Comparison of ENCODE assay signal across 7 mouse cellular contexts in the genomic region with DNA sequence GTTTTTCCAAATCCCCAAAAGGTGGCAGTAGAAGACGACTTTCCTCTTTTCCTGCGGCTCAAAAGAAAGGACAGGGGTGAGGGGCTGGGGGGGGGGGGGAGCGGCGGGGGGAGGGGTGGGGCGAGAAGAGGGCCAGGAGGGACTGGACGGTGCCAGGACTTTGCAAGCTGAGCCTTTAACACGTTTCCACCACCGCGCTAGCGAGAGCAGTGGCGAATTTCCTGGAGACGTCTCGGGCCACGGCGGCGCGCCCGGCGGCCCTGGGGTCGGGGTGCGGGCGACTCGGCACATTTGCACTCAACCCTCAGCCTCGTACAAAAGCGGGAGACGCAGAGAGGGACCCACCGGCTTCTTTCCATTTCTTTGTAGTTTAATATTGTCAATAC.
A peak's percentile ranks its signal among the peaks of the same experiment; 100 is the strongest.
DNase-seq lines count a peak whose midpoint lies in the region; ATAC-seq and TF ChIP-seq lines count a peak whose summit lies in the region.

No protein-coding gene starts in this region.

- peak; percentile 82 for DNase-seq in MN1 (ENCODE audit: low spot score)
- peak; percentile 41 to 69 for DNase-seq in kidney, postnatal 36 days
- peak; percentile 67 for DNase-seq in lung, postnatal 36 days
- DNase-seq in right cerebral cortex, postnatal 14 days, result peak; percentile 25

- peak overlapping the region; percentile 86 for H3K4me2 ChIP-seq in embryonic facial prominence, embryonic 15.5 days (replicated peaks)
- peak overlapping the region; percentile 94 for H3K4me2 ChIP-seq in heart, embryonic 16.5 days (ENCODE audit: low read depth, low read length)

- peaks cover 30% of the 10 kb centered on the region for H3K27me3 ChIP-seq in embryonic facial prominence, embryonic 15.5 days
- peaks cover 3% of the 10 kb centered on the region; the same call in 1 of the 2 replicates for H3K27me3 ChIP-seq in heart, embryonic 16.5 days (ENCODE audit: control insufficient read depth, insufficient read depth, low read length)

- H3K36me3 ChIP-seq in embryonic facial prominence, embryonic 15.5 days, result no peaks in the 10 kb centered on the region
- H3K36me3 ChIP-seq in heart, embryonic 16.5 days (ENCODE audit: control insufficient read depth, insufficient read depth), result no peaks in the 10 kb centered on the region; the same call in 1 of the 2 replicates

- no peak for TF ChIP-seq CTCF in bone marrow, adult 2 months (IDR thresholded peaks at IDR 0.05; ENCODE audit: control insufficient read depth, insufficient read depth, low read length)

- H3K9me3 ChIP-seq in embryonic facial prominence, embryonic 15.5 days (replicated peaks), result no peaks in the 10 kb centered on the region
- H3K9me3 ChIP-seq in heart, embryonic 16.5 days (replicated peaks; ENCODE audit: control insufficient read depth, low read length), result no peaks in the 10 kb centered on the region

- no peak for TF ChIP-seq POLR2A in bone marrow, adult 2 months (IDR thresholded peaks at IDR 0.05; ENCODE audit: borderline replicate concordance, control insufficient read depth, low read depth, low read length)

- no peaks in the 10 kb centered on the region for H3K4me1 ChIP-seq in bone marrow, adult 2 months (ENCODE audit: control insufficient read depth, insufficient read depth, low read length)
- H3K4me1 ChIP-seq in embryonic facial prominence, embryonic 15.5 days, result peaks cover 30% of the 10 kb centered on the region
- H3K4me1 ChIP-seq in heart, embryonic 16.5 days (ENCODE audit: control insufficient read depth, insufficient read depth, low read length), result peaks cover 11% of the 10 kb centered on the region

- H3K9ac ChIP-seq in embryonic facial prominence, embryonic 15.5 days, result peak overlapping the region; percentile 48; the same call in 1 of the 2 replicates
- H3K9ac ChIP-seq in heart, embryonic 16.5 days (ENCODE audit: low read length), result peak overlapping the region; percentile 67

- no peak overlapping the region for H3K27ac ChIP-seq in bone marrow, adult 2 months (ENCODE audit: control insufficient read depth, insufficient read depth, low read depth, low read length, poor library complexity)
- peak overlapping the region; percentile 84 for H3K27ac ChIP-seq in embryonic facial prominence, embryonic 15.5 days (replicated peaks)
- H3K27ac ChIP-seq in heart, embryonic 16.5 days (ENCODE audit: low read length), result peak overlapping the region; percentile 92

- peak overlapping the region; percentile 56 for H3K4me3 ChIP-seq in bone marrow, adult 2 months (replicated peaks; ENCODE audit: control insufficient read depth, low read depth, low read length)
- peak overlapping the region; percentile 51 for H3K4me3 ChIP-seq in embryonic facial prominence, embryonic 15.5 days (replicated peaks)
- peak overlapping the region; percentile 66 for H3K4me3 ChIP-seq in heart, embryonic 16.5 days (ENCODE audit: low read length)

- peak; percentile 81 for ATAC-seq in embryonic facial prominence, embryonic 15.5 days (ENCODE audit: insufficient number of reproducible peaks, low FRiP score, low TSS enrichment, low read depth)
- peak; percentile 92 for ATAC-seq in heart, embryonic 16.5 days (replicated peaks; ENCODE audit: extremely low read depth, insufficient read depth, low FRiP score)

- WGBS in bone marrow, adult 2 months, result under 1% methylated on average over 26 of the region's 27 CpGs
- under 1% methylated on average over 23 of the region's 27 CpGs for WGBS in embryonic facial prominence, embryonic 15.5 days
- WGBS in heart, embryonic 16.5 days, result 0% methylated on average over 23 of the region's 27 CpGs

Comparison
In these comparisons a context has a peak if more than half of its experiments do, and no peak if none do; other contexts are left out.
1. DNase-seq: peak in every context shown above with its lines; median percentile 82 in MN1; 67 in lung, postnatal 36 days; 55 in kidney, postnatal 36 days; 25 in right cerebral cortex, postnatal 14 days.